Mouse (Mus musculus): ENCODE measurements around the gene Ptpre.

DNA sequence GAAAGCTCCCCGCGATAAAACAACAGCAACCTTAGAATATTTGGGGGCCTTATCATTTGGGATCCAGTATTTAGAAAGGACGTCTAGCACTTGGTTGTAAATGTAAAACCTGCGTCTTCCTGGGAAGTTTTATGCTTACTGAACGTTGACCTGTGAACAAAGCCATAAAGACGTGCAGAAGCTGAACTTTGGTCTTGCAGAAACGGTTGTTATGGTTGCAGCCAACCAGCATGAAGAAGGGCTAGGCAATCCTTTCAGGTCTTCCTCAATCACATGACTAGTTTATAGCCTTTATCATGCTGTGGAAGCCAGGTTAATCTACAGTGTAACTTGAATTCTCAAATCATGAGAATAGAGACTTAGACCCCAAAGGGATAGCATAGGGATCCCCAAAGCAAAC is 8.8 kb upstream of the Ptpre start, which contains the start of gene Clrn3:
- no peak for TF ChIP-seq EP300 (IDR thresholded peaks at IDR 0.05; ENCODE audit: low read depth)
- no peak for TF ChIP-seq CTCF (IDR thresholded peaks at IDR 0.05; ENCODE audit: low read depth)

All from heart, postnatal 0 days (tissue).